Mouse (Mus musculus) thymus, postnatal 0 days (tissue): ENCODE results near the gene Armh4. TPM values are rescaled to one million over a fixed set of nuclear protein-coding genes. Genes with fewer than 3 reads are reported as not detected.
"Not testable (repeated sequence)": the region's sequence is repeated elsewhere in the genome, so short reads cannot be mapped to it uniquely, and the experiment has no call there.

Experiments
- DNase-seq: peaks from one replicate; pipeline ENCODE4 v3.0.0-alpha.2; 2015; ENCODE audit warnings: low spot score
- polyA plus RNA-seq: library from polyadenylated mRNA; unstranded; fragments of >200 nt; fragmentation: Nextera tagmentation; extraction: Ambion mirVana; gene quantifications from 2 replicates; pipeline ENCODE4 v1.2.1, GENCODE M21; 2015

Gene Armh4
- 0.32 and 0.40 TPM in 2 replicates for polyA plus RNA-seq

- DNase-seq = no peak
Measured at GRCm38 (mm10) chr14:49782715-49783531, at the start of gene Armh4. TSS of gene Armh4 (minus strand) at chr14:49783383.

GRCm38 (mm10) chr14:49829192-49830171 is 46.3 kb upstream of the Armh4 start:
- no peak for DNase-seq

GRCm38 (mm10) chr14:49819721-49820440 is 36.7 kb upstream of the Armh4 start:
- not testable (repeated sequence) for DNase-seq

GRCm38 (mm10) chr14:49818713-49819208 is 35.6 kb upstream of the Armh4 start:
- not testable (repeated sequence) for DNase-seq

- DNase-seq = not testable (repeated sequence)
Measured at GRCm38 (mm10) chr14:49812966-49813365, 29.8 kb upstream of the Armh4 start.

- not testable (repeated sequence) for DNase-seq
Measured at GRCm38 (mm10) chr14:49805051-49805450, 21.9 kb upstream of the Armh4 start.

GRCm38 (mm10) chr14:49801444-49801843 is 18.3 kb upstream of the Armh4 start:
- DNase-seq = no peak

GRCm38 (mm10) chr14:49793948-49794347 is 10.8 kb upstream of the Armh4 start:
- no peak for DNase-seq

- no peak for DNase-seq
Measured at GRCm38 (mm10) chr14:49790542-49790941, 7.4 kb upstream of the Armh4 start.

- DNase-seq = peak; percentile 2
Measured at GRCm38 (mm10) chr14:49785793-49786192, 2.6 kb upstream of the Armh4 start.

- DNase-seq = no peak
Measured at GRCm38 (mm10) chr14:49783866-49784265, 683 bp upstream of the Armh4 start.

GRCm38 (mm10) chr14:49780416-49780815 is 2.8 kb downstream of the Armh4 start:
- DNase-seq = no peak

- DNase-seq = not testable (repeated sequence)
Measured at GRCm38 (mm10) chr14:49777539-49777938, 5.6 kb downstream of the Armh4 start.

GRCm38 (mm10) chr14:49771746-49772145 is 11.4 kb downstream of the Armh4 start:
- DNase-seq = no peak

- no peak for DNase-seq
Measured at GRCm38 (mm10) chr14:49766601-49767000, 16.6 kb downstream of the Armh4 start.

GRCm38 (mm10) chr14:49755845-49756244 is 27.3 kb downstream of the Armh4 start:
- no peak for DNase-seq

GRCm38 (mm10) chr14:49752614-49753013 is 30.6 kb downstream of the Armh4 start:
- no peak for DNase-seq

- no peak for DNase-seq
Measured at GRCm38 (mm10) chr14:49745874-49746273, 37.3 kb downstream of the Armh4 start.

- DNase-seq = no peak
Measured at GRCm38 (mm10) chr14:49743946-49744526, 39.1 kb downstream of the Armh4 start.

GRCm38 (mm10) chr14:49739328-49739727 is 43.9 kb downstream of the Armh4 start:
- no peak for DNase-seq
